Mouse (Mus musculus) cerebellum, adult 9-11 months (tissue): ENCODE results near the gene Mbip.

Experiments used
- DNase-seq: peaks from one replicate; pipeline ENCODE4 v3.0.0; 2022

Gene Mbip

GRCm38 (mm10) chr12:56288548-56288947 lies 57.1 kb downstream of the Mbip start:
- DNase-seq = no peak

GRCm38 (mm10) chr12:56286828-56287227 lies 58.9 kb downstream of the Mbip start:
- no peak for DNase-seq

- DNase-seq = no peak
Observed at GRCm38 (mm10) chr12:56284210-56284609, 61.5 kb downstream of the Mbip start.

GRCm38 (mm10) chr12:56281649-56282048 lies 64.0 kb downstream of the Mbip start:
- DNase-seq = no peak
